Mouse (Mus musculus) erythroblast, embryonic 14.5 days (primary cell): ENCODE data around the gene Pam.

ENCODE experiments used
- GATA1 ChIP-seq: IDR thresholded peaks from 2 replicates; pipeline ENCODE4 v1.6.1; 2012; ENCODE audit warnings: low read length, inconsistent platforms, mixed read lengths
- TAL1 ChIP-seq: IDR thresholded peaks from 3 replicates; pipeline ENCODE4 v1.6.1; 2012; ENCODE audit warnings: low read length, inconsistent platforms, mixed read lengths

DNA sequence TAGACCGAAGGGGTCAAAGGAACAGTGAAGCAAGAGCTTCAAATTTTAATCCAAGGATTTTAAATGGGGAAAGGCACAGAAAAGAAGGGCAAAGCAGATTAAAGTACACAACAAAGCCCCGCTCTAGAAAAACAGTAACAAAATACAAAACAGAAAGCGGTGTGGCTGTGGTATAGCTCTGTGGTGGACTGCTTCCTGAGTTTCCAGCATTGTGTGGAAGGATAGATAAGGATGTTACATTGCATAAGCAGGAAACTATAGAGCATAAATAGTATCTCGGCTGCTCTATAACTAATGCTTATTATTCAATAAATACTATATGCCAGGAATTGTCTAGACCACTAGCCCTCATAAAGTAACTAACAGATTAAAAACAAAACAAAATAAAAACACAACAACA, 67.5 kb downstream of the Pam start:
- TF ChIP-seq GATA1 = no peak
- TF ChIP-seq TAL1 = no peak
